Mouse (Mus musculus): ENCODE measurements around the gene Bax.

DNA sequence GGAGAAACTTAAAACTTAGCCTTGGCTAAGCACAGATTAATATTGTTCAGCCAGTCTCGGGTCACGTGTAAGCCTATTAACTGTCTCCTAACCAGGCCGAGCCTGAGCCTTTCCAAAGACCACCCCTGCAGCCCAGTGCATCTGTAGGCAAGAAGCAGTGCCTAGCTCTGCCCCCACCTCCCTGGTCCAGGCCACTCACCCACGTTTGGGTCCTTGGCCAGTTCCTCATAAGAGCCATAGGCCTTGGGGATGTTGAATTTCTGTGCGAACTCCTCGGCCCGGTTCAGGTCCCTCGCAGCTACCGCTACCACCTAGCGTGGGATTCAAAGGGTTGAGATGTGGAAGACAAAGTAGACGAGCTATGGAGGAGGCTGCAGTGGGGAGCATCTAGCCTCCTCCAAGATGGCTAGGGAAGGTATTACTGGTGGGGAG is 21.2 kb upstream of the Bax start:
- TF ChIP-seq CTCF (IDR thresholded peaks at IDR 0.05; ENCODE audit: low read depth, low read length) (no peak), POLR2A (IDR thresholded peaks at IDR 0.05; ENCODE audit: borderline replicate concordance, low read depth, low read length) (no peak)

Measured in bone marrow macrophage, adult 2 months (primary cell).